Mouse (Mus musculus): ENCODE results near the gene Atp1b1. TPM values are rescaled to one million over a fixed set of nuclear protein-coding genes. Genes with fewer than 3 reads are reported as not detected.

Gene Atp1b1
- polyA plus RNA-seq, 2 experiments from 2014 or later = 1.7 to 2.2 TPM

- ATAC-seq = no peak
Observed at GRCm38 (mm10) chr1:164440230-164440629, 17.9 kb downstream of the Atp1b1 start.

- ATAC-seq = no peak
Observed at GRCm38 (mm10) chr1:164436749-164437148, 21.4 kb downstream of the Atp1b1 start.

DNA sequence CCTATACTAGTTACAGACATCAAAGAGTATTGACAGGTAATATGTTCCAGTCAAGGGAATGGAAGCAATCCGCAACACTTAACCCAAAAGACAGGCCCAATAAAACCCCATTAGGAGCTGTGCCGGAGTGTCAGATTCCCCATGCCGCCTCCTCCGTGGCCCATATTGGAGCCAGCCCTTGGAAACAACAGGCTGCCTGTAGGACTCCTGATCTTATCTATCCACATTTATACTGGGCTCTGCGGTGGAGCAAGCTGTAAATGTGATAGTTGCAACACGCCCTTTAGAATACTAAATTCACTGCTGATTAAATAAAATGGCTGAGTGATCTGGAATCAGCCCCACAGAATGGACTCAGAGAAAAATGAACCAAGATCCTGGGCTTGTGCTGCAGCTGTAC, 24.1 kb downstream of the Atp1b1 start:
- no peak for ATAC-seq

GRCm38 (mm10) chr1:164432649-164433048, 25.5 kb downstream of the Atp1b1 start:
- no peak for ATAC-seq

DNA sequence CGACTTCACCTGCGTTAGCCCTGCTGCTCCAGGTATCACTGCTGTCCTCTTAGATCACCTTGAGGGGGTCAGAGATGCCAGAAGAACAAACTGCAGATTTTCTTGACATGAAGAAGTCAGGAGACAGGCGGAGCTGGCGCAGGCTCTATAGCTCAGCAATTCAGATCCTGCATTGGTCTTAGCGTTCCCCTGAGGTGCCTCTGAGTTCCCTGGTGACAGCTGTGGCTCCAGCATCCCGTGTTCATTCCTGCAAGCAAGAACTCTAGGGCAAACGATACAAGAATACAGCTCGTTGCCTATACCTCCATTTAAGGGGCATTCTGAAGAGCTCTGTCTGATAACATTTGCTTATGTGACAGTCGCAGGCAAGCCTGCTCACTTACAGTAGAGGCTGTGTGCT, 29.5 kb downstream of the Atp1b1 start:
- ATAC-seq = no peak

GRCm38 (mm10) chr1:164427777-164428176, 30.4 kb downstream of the Atp1b1 start:
- no peak for ATAC-seq

DNA sequence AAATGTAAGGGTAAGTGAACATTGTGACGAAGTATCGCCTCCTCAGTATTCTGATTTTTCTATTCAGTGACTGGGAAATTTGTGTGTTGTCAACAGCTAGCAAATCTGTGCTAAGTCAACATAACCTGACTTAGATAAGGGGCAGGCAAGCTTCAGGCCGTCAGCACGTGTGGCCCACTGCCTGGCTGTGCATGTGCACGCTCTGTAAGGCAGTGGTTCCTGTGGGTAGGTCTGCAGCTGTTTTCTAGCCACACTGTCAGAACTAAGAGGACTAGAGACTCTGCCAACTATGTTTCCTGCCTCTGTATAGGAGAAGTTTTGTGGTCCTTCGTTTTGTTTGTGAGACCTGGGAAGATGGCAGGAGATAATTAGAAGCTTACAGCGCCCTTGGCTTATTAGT, 31.9 kb downstream of the Atp1b1 start:
- ATAC-seq = no peak

DNA sequence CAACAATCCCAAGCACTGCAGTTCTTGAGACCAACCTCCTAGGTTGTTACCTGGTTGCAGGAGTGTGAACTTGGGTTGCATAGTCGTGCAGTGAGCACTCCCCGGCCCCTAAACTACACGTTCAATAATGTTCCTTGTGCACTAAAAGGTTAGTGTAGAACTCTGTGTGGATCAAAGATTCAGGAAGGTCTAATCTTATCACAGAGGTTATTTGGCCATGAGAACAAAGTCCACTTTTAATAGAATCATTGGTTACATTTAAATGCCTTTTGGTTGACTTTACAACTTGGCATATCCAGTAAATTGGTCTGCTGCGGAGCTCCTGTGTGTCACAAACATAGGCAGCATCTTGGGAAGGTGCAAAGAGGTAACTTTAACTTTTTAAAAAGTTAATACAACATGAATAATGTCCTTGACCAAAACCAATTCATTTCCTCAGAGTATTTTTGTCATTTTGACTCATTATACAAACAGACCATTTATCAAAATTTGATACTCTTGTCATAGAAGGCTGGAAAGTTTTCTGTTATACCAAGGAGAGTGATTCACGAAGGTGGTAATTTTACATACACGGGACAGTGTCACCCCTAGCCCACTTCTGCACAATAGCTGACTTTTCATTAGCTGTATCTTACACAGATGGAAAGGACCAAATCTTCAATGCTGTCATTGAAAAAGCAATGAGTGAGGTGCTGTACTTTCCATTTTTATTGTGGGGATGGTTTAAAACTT, 37.4 kb downstream of the Atp1b1 start:
- ATAC-seq = no peak

GRCm38 (mm10) chr1:164419401-164419800, 38.8 kb downstream of the Atp1b1 start:
- no peak for ATAC-seq

DNA sequence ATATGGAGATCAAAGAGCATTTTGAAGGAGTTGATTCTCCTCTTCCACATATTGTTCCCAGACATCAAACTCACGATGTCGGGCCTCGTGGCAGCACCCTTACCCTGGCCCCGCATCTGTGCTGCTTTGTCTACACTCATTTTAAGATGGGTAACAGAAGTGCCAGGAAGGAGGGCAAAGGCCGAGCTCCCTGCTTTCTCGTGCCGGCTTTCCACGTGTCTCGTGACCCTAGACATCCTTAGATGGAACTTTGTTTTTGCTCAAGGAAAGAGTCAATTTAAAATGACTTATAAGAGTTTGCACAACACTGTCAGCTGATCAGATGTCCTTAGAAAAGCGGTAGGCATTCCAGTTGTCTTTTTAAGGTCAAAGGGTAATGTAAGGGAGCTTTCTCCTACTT, 39.8 kb downstream of the Atp1b1 start:
- no peak for ATAC-seq

GRCm38 (mm10) chr1:164417604-164418003, 40.6 kb downstream of the Atp1b1 start:
- no peak for ATAC-seq

DNA sequence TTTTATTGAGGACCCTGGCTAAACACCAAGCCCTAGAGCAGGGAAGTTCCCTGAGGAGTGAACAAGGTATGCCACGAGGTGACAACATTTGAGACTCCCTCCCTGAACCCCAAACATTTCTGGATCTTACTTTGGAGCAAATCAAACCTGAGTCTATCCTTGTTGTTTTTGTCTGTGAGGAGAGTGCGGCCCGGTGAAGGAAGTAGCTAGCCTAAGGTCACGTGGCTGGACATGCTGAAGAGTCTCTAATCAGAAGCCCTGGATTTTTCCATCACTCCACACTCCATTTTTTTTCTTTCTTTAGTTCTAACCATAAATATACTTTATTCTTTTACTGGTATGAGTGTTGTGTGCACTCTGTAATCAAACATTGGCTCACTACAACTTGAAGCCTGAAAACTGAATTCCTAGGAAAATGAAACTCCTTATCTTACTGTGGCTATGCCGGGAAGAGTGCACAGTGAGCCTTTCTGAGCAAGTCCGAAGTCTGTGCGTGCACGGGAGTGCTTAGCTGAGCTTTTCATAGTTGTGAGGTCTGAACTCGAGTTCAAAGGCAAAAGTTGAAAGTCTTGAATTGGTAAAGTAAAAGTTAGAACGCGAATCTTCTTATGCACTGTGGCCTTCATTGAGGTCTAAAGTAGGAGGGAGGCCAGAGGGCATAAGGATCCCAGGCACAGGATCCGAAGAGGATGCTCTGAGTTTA, 41.3 kb downstream of the Atp1b1 start:
- no peak for ATAC-seq

- no peak for ATAC-seq
Observed at GRCm38 (mm10) chr1:164415347-164415751, 42.8 kb downstream of the Atp1b1 start.

GRCm38 (mm10) chr1:164413608-164414007, 44.5 kb downstream of the Atp1b1 start:
- ATAC-seq = peak; percentile 86

DNA sequence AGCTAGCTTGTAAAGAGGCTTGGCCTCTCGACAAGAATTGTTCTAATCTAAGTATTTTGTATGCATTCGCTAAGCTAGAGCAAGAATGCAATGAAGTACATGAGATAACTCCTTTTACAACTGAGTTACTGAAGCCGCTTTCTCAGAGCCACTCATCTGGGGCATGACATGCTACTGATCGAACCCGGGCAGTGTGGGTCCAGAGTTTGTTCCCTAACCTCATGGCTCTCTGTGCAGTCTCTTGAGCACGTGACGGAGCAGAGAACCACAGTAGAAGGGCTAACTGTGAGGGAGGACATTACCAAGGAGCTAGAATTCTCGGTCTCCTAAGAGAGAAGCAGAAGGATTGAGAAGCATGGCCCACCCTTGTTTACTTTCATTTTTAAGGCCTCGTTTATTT, 45.2 kb downstream of the Atp1b1 start:
- no peak for ATAC-seq

DNA sequence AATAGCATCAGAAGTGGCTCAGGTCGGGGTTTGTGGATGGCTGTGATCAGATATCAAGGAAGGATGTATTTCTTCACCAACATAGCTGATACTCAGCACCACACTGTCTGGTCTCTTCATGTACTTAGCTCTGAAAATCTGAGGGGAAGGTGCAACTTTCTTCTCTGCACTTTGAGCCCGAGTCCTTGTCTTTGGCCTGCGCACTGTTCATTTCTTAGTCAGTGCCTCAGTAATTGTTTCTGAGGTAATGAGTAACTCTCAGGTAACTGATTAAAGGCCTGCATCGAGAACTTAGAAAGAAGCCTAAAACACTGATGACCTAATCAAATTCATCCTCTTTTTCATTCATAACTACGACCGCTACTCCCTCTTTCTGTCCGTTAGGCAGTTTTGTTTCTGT, 46.8 kb downstream of the Atp1b1 start:
- no peak for ATAC-seq

GRCm38 (mm10) chr1:164408655-164409054, 49.5 kb downstream of the Atp1b1 start:
- no peak for ATAC-seq

DNA sequence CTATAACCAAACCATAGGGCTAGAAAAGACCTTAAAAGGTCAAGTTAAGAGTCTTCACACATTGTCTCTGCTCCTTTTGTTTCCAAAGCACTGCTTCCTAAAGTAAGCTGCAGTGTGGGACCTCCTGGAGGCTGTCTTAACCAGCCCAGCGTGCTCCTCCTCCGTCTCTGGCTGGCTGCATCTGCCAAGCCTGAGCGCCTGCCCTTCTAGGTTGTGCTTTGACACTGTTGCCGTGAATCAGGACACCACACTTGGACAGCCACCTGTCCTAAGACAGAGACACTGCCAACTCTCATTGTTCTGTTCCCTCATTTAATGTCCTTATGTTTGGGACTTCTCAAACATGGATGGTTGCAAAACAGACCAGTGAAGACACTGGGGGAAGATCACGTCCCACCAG, 51.6 kb downstream of the Atp1b1 start:
- ATAC-seq = no peak

DNA sequence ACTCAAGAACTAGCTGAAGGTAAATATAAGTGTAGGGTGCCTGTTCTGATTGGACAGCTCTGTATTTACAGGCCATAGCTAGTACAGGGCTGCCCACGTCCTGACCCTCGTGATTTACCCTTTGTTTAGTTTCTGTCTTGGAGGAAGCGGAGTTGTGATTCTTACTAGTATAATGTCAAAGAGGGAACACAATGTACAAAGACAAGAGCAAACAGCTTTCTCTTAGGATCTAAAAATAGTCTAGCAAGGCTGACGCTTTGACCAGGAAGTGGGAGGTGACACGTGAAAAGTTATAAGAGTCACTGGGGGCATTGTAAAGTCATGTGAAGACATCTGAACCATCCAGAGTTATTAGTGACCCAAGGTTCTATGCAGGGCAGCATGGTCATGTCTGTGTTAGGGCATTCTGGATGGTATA, 52.8 kb downstream of the Atp1b1 start:
- peak; percentile 57 for ATAC-seq

DNA sequence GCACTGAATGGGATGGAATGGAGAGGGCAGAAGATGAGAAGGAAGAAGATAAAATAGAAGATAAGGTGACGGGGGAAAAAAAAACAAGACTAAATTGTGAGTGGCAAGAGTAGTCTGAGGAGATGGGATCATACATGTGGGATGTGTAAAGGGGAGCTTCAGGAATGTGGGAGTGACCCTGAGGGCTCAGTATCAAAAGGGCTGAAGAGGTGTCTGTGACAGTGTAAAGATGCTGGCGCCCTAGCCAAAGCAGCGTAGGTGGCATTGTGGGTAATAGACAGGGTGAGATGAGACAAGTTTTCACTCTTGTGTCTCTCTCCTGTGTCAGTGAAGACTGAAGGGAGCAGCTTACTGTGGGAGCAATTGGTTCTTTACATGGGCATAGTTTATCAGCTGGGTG, 58.6 kb downstream of the Atp1b1 start:
- no peak for ATAC-seq

GRCm38 (mm10) chr1:164397672-164398071, 60.5 kb downstream of the Atp1b1 start:
- ATAC-seq = no peak

DNA sequence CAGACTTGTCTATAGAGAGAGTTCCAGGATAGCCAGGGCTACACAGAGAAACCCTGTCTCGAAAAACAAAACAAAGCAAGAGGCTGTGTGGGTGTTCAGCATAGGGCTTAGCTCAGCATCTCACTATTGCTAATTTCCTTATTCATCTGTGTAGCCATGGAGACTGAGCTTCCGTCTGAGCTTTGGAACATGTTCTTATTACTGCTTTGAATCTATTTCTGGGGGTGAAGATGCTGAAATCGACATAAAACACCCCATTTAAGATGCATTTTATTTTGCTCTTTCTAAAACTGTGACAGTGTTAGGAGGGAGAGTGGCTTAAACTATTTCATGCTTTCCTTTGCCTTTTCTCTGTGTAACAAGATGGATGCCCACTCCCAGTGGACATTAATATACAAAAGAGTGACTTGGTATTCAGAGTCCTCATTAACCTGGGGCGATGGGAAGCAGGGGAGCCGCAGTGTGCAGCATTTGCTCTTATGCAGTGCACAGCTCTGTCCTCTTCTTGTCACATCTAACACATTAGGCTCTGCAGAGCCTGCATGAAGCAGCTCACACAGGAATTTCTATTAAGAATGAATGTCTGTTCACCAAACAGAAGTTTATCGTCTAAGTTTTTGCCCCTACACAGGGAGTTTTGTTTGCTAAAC, 62.9 kb downstream of the Atp1b1 start:
- peak; percentile 71 for ATAC-seq

DNA sequence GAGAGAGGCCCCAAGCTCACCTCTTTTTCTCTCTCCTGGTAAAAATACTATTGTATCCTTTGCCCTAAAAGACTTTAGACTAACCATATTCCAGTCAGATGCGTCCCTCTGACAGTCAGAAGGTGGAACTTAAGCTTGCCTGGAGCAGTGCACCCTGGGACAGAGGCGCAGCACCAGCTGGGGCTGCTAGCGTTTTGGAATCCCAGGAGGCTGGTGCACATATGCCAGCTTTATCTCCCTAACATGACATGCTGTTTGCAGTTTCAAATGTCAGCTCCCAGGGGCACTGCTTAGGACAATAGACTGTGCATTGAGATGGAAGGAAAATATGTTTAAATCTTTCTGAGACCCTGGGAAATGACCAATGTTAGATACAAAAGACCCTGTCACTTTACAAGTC, 66.0 kb downstream of the Atp1b1 start:
- ATAC-seq = no peak

- no peak for ATAC-seq
Observed at GRCm38 (mm10) chr1:164389743-164390142, 68.4 kb downstream of the Atp1b1 start.

Measured in activated CD4-positive, CD25-positive, alpha-beta regulatory T cell, adult 4 months (primary cell).